Mouse (Mus musculus) layer of hippocampus, adult 11-12 months (tissue): ENCODE measurements around the gene Araf.
A peak's percentile ranks its signal among the peaks of the same experiment; 100 is the strongest.
"Not testable (repeated sequence)": the region's sequence is repeated elsewhere in the genome, so short reads cannot be mapped to it uniquely, and the experiment has no call there.

Experiments used
- DNase-seq: peaks from one replicate; pipeline ENCODE4 v3.0.0; 2022; ENCODE audit warnings: low spot score

Gene Araf

DNA sequence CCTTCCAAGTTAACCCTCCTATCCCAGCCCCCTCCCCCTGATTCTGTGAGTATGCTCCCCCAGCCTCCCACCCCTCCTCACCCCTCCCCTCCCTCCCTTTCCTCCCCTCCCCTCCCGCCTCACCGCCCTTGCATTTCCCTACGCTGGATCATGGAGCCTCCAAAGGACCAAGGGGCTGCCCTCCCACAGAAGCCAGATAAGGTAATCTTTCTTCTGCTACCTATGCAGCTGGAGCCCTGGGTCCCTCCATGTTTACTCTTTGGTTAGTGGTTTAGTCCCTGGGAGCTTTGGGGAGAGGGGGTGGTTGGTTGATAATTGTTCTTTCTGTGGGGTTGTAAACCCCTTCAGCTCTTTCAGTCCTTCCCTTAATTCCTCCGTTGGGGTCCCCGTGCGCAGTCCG is at the start of gene Araf:
Gene Araf, plus strand, starts transcription at position 134 of the 400 bp plus-strand sequence.
- no peak for DNase-seq

- DNase-seq = no peak
Measured at GRCm38 (mm10) chrX:20748829-20749228, 48.8 kb upstream of the Araf start.

DNA sequence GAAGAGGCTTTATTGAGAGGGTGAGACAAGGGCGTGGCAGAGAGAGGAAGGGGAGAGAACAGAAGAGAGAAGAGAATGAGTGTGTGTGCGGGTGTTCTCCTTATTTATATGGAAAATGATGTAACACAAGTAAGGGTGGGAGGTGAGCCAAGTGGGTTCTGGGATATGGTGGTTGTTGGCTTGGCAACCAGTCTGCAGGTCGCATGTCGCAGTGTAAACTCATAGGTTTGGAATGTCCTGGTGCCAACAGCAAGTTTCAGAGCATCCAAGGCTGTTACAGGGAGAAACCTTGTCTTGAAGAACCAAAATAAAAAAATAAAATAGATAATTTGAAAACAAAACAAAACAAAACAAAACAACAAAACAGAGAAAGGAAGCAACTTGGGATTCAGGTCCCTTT is 36.4 kb upstream of the Araf start:
- DNase-seq = no peak

GRCm38 (mm10) chrX:20770697-20771381 is 26.8 kb upstream of the Araf start:
- peak; percentile 83 for DNase-seq

GRCm38 (mm10) chrX:20771666-20772065 is 25.9 kb upstream of the Araf start:
- no peak for DNase-seq

DNA sequence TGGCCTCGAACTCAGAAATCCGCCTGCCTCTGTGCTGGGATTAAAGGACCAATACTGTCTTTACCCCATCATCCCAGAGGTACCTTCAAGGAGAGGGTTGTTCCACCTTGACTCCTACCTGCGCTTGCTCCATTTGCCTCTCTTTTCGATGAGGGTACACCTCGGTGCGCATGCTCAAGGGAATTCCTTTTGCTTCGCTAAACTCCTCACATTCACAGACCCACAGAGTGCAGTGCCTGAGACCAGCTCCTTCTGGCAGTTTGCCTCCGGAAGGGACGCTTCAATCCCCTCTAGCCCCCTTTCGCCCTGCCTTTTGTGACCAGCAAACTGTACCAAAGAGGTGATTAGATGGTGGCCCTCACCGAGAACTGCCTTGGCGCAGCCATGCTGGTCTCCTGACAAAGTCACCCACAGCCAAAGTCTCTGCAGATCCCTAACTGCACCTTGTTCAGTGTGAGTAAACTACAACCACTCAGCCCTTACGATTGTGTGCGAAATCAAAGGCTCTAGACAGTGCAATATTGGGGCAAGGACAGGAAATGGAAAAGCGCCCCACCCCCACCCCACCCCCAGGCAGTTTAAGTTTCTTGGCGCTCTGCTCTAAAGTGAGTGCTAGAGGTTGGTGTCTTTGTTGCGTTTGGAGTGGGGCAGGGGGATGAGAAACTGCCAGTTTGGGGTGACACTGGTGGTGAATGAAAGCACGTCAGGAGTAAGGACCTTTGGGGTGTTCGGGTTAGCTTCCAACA is 22.2 kb upstream of the Araf start:
- DNase-seq = no peak

GRCm38 (mm10) chrX:20777619-20778018 is 20.0 kb upstream of the Araf start:
- no peak for DNase-seq

- DNase-seq = no peak
Measured at GRCm38 (mm10) chrX:20787309-20787708, 10.3 kb upstream of the Araf start.

DNA sequence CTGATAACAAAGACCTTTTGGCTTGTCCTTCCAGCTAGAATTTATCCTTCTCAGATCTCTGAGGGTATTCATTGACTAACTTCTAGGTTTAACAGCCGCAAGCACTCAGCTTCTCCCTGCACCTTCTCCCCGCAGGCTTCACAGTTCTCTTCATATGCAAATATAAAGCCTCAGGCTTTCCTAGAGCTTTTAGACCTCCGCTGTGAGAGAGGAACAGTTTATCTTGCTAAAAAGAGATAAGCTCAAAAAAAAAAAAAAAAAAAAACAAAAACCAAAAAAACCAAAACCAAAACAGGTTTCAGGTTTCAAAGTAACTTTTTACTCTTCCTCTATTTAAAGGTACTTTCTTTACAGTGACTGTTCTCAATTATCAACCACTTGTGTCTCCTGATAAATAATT is 5.2 kb upstream of the Araf start:
- DNase-seq = no peak

- DNase-seq = no peak
Measured at GRCm38 (mm10) chrX:20793230-20793629, 4.4 kb upstream of the Araf start.

- DNase-seq = no peak
Measured at GRCm38 (mm10) chrX:20794229-20794628, 3.4 kb upstream of the Araf start.

- DNase-seq = peak; percentile 79
Measured at GRCm38 (mm10) chrX:20798141-20798796, 655 bp downstream of the Araf start.

- DNase-seq = no peak
Measured at GRCm38 (mm10) chrX:20798797-20799147, 1.2 kb downstream of the Araf start.

- DNase-seq = no peak
Measured at GRCm38 (mm10) chrX:20801456-20801855, 3.8 kb downstream of the Araf start.

DNA sequence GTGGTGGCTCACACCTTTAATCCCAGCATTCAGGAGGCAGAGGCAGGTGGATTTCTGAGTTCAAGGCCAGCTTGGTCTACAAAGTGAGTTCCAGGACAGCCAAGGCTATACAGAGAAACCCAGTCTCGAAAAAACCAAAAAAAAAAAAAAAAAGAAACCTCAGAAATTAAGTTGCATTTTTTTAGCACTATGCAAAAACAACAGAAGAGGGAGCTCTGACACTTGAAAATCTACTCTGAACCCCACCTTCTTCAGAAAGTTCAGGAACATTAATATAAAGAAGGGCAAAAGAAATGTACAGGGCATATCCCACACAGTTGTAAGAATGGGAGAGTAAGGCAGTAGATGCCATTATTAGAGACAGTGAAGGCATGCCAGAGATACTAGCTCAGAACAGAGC is 6.7 kb downstream of the Araf start:
- not testable (repeated sequence) for DNase-seq

DNA sequence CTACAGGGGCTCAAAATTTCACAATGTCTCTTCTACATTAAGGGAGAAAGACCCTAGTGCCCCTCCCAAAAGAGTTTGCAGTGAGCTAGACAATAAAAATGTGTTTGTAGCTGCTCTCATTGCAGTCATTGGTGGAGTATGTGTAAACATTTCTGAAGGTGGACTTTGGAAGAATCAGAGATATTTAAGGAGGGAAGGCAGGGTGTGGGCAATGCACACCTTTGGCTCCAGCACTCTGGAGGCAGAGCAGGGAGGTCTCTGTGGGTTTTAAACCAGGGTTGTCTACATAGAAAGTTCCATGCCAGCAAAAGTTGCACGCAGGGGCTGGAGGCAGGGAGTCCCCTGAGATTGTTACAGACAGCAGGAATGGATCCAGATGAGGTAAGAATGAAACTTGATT is 8.7 kb downstream of the Araf start:
- DNase-seq = no peak

DNA sequence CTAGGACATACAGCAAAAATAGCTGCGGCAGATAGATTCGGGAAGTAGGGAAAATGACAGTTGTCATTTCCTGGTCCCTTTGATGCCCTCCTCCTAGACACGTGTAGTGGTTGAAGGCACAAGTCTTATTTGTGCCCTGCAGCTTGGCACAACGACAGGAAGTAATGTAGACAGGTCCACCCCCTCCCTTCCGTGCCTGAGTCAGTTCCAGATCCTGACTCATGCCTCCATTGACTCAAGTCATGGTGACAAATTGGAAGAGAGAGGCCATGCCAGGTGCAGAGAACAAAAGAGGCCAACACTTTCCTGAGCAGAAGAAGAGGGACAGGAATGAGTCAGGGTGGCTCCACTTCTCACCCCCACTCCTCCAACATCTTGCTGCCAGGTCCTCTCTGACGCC is 19.4 kb downstream of the Araf start:
- peak; percentile 2 for DNase-seq

- DNase-seq = peak; percentile 78
Measured at GRCm38 (mm10) chrX:20819204-20819628, 21.6 kb downstream of the Araf start.

DNA sequence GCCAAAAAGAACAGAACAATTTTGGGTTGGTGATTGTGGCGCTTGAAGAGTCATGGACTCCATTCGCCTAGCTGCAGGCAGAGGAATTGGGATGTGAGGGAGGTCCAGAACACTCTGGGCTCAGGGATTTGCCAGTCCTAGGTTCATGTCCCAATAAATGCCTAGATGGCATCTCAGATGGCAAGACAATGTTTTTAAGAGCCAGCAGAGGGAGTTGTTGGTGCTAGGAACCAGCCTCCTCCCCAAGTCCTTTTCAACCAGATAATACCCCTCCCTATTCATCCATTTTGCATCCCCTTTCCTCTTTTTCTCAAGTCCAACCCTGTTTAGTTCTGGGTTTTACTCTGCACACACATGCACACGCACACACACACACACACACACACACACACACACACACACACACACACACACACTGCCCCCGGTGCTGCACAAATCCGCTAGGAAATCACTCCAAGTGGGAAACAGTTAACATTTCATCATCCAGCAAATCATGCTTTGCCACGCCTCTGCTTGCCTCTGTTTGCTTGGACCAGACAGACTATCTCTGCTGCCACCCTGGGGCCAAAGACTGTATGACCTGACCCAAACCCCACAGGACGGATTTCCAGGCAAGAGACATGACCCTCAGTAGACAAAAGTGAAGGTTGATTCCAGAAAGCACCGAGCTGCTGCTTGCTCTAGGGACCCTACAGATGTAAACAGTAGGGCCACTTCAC is 22.3 kb downstream of the Araf start:
- peak; percentile 53 for DNase-seq

DNA sequence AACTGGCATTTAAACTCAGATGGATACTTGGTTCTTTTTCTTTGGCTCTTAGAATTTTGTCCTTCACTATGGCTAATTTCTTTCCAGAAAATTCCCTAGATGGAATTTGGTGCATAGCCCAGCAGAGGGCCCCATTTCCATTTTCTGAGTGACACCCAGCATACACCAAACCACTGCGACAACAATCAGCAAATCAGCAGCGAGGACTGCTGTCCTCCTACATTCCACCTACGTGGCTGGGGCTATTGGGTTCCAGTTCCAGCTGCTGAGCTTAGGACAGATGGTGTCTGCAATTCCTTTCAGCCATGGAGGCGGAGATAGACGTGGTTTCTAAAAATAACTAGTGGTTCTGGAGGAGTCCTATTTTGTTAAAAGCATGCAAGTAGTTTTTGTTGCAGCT is 31.3 kb downstream of the Araf start:
- DNase-seq = peak; percentile 71

GRCm38 (mm10) chrX:20847232-20847631 is 49.6 kb downstream of the Araf start:
- DNase-seq = no peak

DNA sequence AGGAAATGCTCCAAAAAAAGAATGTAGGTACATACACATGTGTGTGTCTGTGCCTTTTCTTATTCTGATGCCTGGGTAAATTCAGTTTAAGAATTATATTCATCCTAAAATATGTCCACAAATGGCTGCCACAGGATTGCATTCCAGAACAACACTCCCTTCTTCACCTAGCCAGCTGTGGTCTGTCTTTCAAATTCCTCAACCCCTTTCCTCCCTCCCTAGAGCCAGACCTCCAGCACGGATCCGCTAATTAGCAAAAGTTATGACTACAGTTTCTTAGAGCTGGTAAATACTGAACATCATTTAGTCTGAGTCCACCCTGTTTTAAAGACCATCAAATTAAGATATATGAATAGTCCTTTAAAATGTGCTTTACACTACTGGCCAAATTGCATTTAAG is 50.2 kb downstream of the Araf start:
- no peak for DNase-seq
